Mouse (Mus musculus) CD8-positive naive resting alpha-beta T cell, adult 2 months (primary cell): ENCODE results near the gene Crb3.

Source experiments
- DNase-seq, 2 experiments: peaks; one replicate each; pipeline ENCODE4 v3.0.0; 2022; ENCODE audit warnings: low read depth in 2 of 2, low spot score in 2 of 2

Crb3 gene

DNA sequence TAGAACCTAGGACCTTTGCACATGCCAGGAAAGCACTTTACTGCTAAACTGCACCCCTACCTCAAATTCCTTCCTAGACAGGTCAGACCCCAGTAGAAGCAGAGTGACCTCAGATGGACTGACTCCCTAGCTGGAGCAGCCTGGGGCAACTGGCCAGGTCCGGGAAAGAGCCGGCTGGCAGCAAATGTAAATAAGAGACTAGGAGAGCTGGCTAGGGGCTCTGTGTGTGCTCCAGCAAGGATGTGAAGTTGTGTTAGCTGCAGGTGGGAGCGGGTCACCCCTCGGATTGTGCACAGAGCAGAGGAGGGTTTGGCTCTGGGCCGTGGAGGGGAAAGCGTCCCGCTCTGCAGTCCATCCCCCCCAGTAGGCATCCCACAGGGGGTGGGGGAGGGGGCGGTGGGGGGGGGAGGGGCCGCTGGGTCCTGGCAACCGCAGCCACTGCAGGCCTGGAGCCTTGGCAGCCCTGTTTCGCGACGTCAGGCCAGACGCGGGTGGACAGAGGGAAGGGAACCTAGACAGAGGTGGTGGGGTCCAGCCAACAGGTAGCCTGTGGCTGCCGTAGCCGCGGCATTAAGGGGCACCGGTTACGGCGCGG is at the start of gene Crb3:
TSS of gene Crb3 (plus strand) at position 215 of the 595 bp plus-strand sequence.
- no peak for DNase-seq

DNA sequence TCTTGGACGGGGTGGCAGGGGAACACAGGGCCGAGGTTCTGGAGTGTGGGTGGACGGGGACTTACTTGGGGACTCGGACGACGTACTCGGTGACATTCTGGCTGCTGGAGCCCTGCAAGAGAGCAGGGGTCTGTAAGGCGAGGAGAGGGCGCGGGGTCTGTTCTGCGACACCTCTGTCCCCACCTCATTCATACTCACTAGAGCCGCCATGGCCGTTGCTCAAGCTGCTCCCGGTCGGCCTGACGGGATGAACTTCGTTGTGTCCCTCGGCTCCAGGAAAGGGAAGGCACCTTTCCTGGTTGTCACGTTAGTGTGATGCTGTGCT is 48.0 kb upstream of the Crb3 start:
- DNase-seq, result no peak

DNA sequence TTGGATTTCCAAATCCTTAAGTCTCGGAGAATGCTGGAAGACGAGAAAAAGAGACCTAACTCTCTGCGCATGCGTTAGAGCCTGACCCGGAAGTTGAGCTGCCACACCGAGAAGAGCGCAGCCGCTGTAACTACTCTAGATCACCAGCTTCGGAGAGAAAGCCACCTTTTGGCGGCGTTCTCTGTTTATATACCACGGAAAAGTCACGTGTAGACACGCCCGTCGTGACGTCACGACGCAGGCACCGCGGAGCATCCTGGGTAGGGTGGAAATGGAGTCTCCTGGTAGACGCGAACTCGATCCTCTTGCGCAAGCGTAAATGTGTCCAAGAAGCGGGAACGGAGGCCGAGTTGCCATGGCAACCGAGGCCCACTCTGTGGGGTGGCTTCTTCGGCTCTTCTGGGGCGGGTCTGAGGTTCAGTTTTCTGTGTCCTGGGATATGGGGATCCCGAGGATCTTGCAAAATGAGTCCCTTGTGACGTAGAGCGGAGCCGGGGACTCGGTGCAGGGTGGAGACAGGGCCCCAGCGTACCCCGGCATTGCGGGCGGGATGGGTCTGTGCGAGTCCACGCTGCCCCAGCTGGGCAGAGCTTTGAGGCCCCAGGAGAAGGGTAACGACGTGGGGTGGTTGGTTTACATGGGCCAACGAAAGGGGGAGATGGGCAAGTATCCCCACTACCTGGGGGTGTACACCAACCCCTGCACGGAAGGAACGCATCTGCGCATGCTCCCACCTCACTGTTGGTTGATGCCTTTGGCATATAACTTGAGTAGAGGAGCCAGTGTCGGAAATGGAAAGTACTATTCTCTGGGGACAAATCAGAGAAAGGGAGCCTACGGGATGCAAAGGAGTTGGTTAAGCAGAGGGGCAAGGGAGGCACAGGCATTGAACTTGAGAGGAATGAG is 47.4 kb upstream of the Crb3 start, which contains the start of the genes Gtf2f1 and Gm17949:
TSS of gene Gtf2f1 (minus strand) at position 53 of the 906 bp plus-strand sequence.
TSS of gene Gm17949 (plus strand) at position 234 of the 906 bp plus-strand sequence.
- DNase-seq, result peak; percentile 90 to 92

DNA sequence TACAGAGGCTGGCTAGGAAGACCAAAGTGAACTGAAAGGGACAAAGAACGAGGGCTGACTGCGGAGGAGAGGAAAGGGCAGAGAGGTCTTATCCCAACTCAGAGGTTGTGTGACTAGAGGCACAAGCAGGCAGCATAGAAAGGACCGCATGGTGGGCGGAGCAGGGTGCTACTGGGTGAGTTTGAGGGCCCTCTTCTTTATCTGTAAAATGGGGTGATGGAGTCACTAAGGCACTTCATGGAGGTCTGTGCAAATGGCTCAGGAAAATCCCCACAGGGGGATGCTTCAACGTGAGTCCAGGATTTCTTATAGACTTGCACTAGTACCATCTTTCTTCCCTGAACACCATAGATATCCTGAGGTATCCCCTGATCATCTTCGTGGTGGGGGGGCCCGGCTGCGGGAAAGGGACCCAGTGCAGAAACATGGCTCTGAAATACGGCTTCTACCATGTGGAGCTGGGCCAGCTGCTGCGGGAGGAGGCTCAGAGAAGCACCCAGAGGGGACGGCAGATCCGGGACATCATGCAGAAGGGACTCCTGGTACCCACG is 46.6 kb upstream of the Crb3 start:
- no peak for DNase-seq

DNA sequence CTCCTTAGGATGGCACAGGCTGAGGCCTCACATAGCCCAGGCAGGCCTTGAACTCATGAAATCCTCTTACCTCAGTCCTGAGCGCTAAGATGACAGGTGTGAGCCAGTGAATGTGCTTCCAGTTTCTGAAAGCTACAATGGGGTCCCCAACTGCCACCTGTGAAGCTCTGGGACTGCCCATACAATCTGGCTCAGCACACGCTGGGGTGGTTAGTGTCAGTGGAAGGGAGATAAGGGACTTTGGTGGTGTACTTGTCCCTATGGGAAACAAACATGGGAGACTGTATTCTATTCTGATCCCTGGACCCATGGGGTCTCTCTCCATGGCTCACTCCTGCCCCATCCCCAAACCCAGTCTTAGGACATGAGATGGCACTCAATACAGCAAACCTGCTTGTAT is 39.2 kb upstream of the Crb3 start:
- no peak for DNase-seq

DNA sequence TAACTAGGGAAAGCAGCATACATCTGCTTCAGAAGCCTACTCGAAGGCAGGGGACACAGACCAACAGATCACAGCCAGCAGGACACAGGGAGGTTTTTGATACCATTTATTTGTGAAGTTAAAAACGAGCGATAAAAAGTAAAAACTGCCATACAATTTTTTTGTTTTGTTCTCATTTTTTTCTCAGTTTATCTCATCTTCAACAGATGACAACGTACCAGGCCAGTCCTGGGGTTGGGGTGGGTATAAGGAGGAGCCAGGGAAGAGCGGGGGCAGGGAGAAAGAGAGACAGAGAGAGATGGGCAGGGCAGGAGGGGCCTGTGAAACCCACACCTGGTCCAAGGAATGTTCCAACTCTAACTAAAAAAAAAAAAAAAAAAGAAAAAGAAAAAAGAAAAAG is 37.9 kb upstream of the Crb3 start:
- no peak for DNase-seq

DNA sequence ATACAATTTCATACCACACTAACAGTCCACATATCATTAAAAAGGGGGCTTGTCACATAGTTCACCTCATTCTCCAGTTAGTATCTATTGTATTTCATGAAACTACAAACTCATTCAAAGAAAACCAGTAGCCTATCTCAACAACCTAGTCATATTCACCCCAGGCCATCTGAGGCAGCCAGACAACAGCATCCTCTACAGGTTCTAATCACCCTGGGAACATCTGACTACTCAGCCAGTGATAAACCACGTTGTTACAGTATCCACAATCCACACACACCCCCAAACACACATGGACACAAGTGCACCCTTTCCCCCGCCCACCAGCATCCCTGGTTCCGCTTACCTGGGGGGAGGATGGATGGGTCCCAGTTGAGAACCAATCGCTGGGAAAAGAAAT is 31.4 kb upstream of the Crb3 start:
- no peak for DNase-seq

DNA sequence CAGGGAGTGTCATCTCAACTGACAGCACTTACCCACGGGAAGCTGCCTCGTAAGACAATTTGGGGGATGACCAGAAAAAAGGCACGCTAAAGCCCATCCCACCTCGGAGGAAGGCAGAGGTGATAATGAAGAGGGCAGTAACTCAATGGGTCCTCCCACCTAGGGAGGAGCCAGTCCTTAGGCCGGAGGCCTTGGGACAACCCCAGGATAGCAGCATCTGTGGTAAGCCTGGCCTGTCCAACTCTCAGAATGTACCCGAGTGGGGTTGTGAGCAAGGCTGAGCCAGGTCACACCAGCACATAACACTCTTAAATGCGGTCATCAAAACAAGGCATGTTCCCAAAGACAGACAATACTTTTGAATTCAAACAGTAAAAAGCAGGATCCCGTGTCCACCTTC is 29.2 kb upstream of the Crb3 start:
- DNase-seq, result no peak

DNA sequence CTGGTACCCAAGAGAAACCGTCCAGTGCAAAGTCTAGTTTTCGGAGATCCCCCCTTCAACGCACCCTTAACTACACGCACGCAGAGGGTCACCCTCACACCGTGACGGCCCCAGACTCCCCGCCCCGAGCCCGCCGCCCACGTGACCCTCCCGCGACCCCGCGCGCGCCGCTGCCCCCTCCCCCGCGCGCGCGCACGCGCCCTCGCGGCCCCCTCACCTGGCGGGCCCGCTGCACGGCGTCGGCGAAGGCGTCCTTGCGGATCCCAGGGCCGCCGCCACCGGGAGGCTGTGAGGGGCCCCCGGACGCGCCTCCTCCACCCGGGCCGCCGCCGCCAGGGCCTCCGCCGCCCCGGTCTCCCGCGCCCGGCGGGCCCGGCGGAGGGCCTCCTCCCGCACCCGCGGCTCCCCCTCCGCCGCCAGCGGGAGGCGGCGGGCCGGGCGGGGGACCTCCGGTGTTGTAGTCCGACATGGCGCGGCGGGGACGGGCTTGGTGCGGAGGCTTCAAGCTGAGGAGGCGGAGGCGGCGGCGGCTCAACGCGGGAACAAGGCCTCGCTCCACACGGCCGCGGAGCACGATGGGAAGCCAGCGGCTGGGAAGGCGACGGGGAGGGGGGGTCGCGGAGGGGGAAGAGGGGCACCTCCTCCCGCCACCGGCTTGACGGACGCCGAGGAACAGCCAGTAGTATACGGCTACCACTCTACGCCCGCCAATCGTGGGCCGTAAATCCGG is 27.8 kb upstream of the Crb3 start, which contains the start of gene Khsrp:
TSS of gene Khsrp (minus strand) at position 592 of the 730 bp plus-strand sequence.
- no peak for DNase-seq

DNA sequence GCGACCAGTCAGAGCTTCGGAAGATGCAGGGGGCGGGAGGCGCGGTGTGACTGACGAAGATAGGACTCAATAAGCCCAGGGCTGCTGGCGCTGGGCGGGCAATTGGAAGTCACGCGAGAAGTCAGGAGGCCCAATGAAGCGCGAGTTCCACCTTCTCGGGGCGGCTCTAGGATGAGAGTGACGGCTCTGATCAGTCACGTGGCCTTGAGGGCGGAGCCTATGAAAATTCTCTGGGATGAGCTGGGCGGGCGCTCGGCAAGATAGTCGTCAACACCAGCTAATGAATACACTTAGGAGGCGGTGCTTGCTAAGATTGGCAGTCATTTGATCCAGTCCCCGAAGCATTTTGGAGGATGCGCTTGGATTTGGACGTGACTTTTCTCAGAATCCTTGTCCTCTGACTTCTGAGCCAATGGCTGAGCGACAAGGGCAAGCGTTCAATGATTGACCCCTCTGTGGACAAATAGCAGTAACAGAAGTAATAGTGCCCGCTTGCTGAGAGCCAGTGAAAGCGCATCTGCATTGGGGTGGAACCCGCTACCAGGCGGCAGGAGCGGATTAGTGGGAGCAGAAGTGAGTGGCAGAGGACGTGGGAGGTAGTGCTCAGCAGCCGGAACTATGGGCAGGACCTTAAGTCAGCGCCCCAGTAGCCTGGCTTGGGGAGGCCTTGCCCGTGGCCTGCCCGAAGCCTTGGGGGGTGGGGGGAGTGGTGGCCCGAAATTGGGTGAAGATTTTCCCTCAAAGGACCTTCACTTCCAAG is 27.1 kb upstream of the Crb3 start:
- peak; percentile 98 to 99 for DNase-seq

DNA sequence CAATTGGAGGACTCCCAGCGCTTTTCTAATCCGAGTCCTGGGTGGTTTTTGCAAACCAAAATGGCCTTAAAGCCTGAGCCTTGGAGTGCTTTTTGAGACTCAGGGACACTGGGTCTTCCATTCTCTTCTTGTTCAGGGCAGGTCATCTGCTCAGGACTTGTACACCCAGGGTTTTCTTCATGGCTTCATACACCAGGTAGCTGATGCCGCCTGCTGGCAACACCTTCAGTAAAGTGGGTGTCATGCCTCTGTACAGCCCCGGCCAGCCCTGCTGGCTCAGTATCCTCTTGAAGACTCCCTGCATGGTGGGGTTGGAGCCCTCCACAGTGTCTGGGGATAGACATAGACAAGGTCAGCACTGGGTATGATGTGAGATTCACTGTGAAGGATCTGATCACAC is 26.1 kb upstream of the Crb3 start:
- no peak for DNase-seq

DNA sequence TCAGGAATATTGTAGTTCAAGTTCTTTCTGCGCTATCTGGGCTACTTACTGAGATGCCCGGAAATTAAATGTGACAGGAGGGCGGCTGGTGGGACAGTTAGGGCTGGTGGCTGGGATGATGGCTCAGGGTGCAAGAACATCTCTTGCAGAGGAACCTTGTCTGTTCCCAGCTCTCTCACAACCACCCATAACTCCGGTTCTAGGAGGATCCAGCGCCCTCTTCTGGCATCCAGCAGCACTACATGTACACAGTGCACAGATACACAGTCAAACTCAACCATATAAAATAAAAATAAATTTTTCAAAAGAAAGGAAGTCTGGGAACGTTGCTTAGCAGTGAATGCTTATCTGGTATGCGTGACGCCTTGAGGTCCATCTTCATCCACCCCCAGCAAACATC is 19.9 kb upstream of the Crb3 start:
- DNase-seq, result no peak

DNA sequence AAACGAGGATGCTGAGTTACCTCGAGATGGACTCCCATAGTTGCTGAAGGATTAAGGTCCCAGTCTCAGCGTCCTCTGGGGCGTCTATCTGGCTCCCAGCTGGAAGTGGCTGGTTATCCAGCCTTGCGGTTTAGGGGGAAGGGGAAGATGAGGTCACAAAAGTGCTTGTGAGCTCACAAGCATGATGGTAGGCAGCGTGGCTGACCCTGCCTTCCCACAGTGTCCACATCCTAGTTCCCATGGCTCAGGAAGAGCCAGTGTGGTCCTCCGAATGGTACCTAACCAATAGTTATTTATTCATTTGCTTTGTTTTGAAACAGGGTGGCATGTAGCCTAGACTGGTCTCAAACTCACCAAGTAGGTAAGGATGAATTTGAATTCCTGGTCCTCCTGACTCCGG is 17.4 kb upstream of the Crb3 start, which contains the start of gene Slc25a41:
TSS of gene Slc25a41 (minus strand) at position 101 of the 400 bp plus-strand sequence.
- no peak for DNase-seq

DNA sequence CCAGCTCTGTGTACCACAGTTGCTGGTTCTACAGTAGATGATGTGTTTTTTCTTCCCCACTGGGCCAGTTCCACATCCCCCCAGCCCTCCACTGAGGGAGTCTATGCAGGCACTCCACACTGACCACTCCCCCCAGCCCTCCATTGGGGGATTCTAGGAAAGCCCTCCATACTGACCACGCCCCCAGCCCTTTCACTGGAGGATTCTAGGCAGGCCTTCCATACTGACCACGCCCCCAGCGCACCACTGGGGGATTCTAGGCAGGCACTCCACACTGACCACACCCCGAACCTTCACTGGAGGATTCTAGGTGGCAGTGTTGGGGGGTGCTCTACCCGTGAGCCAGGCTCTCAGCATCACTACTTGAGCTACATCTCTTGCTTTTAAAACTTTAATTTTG is 11.5 kb upstream of the Crb3 start:
- DNase-seq, result no peak

DNA sequence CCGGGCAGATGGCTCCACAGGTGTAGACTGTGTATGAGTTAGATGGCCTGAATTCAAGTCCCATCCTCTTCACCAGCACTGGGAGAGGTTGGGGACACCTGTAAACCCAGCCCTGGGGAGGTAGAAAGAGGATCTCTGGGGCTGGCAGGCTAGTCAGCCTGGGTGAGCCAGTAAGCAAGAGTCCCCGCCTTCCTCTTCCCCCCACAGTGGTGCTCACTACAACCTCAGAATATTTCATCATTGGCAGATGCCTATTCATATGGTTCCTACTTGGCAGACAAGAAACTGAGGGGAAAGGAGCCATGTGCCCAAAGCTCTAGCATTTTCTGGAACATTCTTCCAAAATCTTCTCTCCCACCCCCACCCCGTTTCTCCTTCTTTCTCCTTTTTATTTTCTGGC is 10.1 kb upstream of the Crb3 start:
- no peak for DNase-seq

DNA sequence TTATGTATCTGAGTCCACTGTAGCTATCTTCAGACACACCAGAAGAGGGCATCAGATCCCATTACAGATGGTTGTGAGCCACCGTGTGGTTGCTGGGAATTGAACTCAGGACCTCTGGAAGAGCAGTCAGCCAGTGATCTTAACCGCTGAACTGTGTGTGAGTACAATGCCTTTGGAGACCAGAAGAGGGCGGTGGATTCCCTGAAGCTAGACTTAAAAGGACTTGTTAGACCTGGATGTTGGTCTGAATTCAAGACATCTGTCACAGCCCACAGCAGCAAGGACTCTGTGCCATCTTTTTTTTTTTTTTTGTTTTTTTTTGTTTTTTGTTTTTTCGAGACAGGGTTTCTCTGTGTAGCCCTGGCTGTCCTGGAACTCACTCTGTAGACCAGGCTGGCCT is 7.2 kb upstream of the Crb3 start:
- DNase-seq, result peak in 1 of 2 experiments; percentile 25

DNA sequence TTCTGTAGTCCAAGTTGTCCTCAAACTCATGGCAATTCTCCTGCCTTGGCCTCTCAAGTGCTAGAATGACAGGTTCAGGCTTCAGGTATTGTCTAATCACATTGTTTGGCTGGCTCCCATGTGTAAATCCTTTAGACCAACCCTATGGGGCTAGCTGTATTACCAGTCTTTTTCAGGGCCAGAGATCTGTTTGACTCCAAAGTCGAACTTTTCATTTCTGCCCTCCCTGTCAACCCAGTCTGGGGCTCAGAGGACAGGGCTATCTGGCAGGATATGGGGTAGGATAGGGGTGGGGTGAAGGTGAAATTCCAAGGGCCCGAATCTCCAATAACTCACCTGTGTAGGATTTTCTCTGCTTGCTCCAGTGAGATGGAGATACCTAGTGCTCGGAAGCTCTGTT is 2.7 kb upstream of the Crb3 start:
- no peak for DNase-seq

DNA sequence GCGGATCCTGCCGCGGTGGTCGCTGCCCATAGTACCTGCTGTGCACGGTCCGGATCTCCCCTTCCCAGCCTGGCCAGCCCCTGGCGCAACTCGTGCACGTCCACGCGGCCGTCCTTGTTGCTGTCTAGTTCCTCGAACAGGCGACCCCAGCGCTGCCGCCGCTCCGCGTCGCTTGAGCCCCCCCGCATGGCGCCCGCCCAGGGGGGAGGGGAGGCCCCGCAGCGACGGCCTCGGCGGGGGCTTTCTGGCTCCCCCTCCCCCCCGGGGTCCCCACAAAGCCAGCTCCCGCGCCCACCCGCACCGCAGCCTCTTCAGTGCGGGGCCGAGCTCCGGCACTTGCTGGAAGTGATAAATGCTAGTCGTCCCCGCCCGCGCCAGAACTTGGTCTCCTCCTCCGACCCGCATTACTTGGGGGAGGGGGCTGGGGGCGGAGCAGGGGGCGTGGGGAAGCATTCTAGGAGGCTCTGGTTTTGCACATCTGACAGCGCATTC is 627 bp downstream of the Crb3 start, which contains the start of gene Slc25a23:
TSS of gene Slc25a23 (minus strand) at position 378 of the 492 bp plus-strand sequence.
- peak; percentile 32 to 41 for DNase-seq

DNA sequence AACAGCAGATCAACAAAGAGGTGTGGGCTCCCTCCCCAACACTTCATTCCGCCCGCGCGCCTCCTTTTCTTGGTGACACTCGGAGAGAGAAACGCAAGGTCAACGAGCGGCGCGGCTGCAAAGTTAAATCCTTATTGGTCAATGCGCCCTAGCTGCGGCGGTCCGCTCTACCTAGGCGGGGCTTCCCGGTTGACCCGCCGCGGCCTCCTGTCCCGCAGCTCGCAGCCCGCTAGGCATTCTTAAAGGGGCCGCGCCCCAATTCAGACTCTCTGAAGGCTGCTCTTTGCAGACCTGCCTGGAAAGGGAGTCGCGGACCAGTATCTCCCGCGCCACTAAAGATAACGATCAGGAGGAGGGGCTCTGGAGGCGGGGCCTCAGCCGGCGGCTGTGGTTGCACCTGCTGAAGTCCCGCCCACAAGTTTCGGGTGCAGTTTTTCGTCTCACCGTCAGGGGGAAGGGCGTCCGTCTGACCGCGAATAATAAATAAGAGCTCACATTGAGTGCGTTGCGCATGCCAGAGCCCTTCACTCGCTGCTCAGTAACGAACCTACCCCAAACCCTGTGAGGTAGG is 1.4 kb downstream of the Crb3 start:
- peak; percentile 96 to 99 for DNase-seq

DNA sequence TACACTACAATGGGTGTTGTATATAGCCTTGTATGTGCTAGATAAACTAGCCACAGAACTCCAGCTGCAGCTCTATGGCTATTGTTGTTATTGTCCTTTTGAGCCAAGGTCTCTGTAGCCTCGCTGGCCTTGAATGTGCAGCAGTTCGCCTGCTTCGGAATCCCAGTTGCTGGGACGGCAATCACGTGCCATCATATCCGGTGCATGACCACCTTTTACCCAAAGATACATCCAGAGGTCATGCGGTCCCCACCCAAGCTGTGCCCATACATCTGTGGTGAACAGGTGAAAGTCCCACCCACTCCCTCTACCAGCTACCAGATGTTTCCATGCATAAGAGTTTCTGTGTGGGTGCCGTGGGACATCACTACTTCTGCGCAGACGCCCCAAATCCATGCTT is 2.2 kb downstream of the Crb3 start:
- DNase-seq, result peak in 1 of 2 experiments; percentile 21
